Mouse (Mus musculus) retina, postnatal 1 day (tissue): ENCODE measurements at regions not wholly inside any gene's neighbourhood (a gene's known extent, or its start where the extent isn't known, plus 50 kb on each side); places are given as distances from the start of the nearest gene placed in this dataset.

Source experiments
- DNase-seq: peaks from one replicate; pipeline ENCODE4 v3.0.0-alpha.2; 2012

DNA sequence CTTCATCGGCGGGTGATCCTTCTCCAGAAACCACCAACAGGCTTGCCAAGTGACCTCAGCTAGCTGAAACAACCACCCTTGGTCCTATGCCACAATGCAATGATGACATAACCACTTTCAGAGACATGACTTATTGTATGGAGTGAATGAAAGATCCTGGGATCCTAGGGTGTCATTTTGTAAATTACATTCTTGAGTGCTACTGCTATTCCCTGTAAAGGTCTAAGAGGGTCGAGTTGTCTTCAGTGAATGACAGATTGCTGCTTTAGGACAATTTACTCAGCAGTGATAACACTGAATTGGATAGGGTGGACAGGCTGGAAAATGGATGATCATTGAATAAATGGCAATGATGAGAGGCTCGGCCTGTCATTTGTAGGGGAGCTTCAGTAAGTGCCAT, 692.4 kb downstream of the Gm9008 start:
- no peak for DNase-seq

- DNase-seq = no peak
These were observed 697.6 kb downstream of the Gm9008 start for GRCm38 (mm10) chr6:75799993-75800392.

DNA sequence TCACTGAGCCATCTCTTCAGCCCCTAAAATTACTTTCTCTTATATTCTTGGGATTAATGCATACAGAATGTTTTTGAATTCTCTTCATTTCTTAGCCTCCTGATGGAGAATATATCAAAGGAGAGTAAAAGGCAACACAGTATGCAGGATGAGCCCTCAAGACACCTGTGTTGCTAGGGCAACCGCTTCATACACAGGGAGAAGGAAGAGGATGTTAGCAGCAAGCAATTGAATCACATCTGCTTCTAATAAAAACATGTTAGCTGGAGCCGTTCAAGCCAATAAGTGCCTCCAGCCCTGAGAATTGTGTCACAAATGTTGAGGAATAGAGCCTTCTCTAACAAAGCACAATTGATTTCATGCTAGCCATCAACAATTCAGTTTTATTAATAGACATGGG, 698.0 kb downstream of the Gm9008 start:
- no peak for DNase-seq

DNA sequence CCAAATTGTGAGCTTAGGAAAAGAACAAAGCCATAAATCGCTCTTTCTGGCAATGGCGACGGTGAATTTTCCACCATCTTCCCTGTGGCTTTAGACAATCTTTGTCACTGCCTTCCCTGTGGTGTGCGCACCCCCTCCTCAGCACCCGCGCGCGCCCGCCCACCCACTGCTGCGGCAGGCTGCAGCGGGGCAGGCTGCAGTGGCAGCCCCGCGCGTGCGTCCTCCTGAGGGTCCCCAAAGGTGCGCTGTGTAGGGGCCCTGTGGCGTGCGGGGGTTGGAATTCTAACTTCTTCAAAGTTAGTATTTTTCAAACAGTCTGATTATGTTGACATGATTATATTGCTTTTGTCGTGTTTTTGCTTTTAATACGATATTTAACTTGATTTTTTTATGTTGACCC, 714.9 kb downstream of the Gm9008 start:
- DNase-seq = no peak

- DNase-seq = no peak
These were observed 734.5 kb downstream of the Gm9008 start for GRCm38 (mm10) chr6:75763041-75763440.

DNA sequence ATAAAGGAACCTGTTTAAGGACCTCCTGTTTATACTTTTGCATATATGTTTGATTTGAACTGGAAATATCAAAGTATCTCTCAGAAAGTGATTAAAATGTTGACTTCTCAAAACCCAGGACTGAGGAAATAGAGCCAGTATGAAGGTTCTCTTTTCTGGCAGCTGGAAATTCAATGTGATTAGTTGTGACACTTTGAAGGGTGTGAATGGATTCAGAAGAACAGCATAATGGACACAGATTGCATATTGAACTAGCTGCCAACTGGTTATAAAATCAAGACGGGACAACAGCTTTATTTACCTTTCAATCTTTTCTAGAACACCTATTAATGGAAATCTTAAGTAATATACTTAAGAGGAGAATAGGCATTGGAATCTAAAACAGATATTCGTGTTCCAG, 741.4 kb downstream of the Gm9008 start:
- peak; percentile 12 for DNase-seq
